Mouse (Mus musculus): ENCODE measurements at regions not wholly inside any gene's neighbourhood (a gene's known extent, or its start where the extent isn't known, plus 50 kb on each side); places are given as distances from the start of the nearest gene placed in this dataset.

- no peak for TF ChIP-seq POLR2A (IDR thresholded peaks at IDR 0.05; ENCODE audit: borderline replicate concordance, extremely low read depth, insufficient read depth, insufficient read length)
- Histone ChIP-seq H3K4me3 (replicated peaks; ENCODE audit: low read length) (no peak overlapping the region), H3K27ac (replicated peaks; ENCODE audit: low read depth, low read length) (no peak overlapping the region), H3K9me3 (ENCODE audit: control insufficient read depth, low read length) (no peaks in the 10 kb centered on the region), H3K36me3 (ENCODE audit: control insufficient read depth, insufficient read depth, low read length) (no peaks in the 10 kb centered on the region), H3K27me3 (ENCODE audit: control insufficient read depth, insufficient read depth, low read length) (no peaks in the 10 kb centered on the region), H3K9ac (ENCODE audit: low read depth, low read length, severe bottlenecking) (no peak overlapping the region), H3K4me2 (replicated peaks; ENCODE audit: low read depth, low read length, severe bottlenecking) (no peak overlapping the region), H3K4me1 (ENCODE audit: control insufficient read depth, insufficient read depth, low read length) (no peaks in the 10 kb centered on the region)
- no peak for ATAC-seq (ENCODE audit: low FRiP score, low read depth)
- no peak for DNase-seq (ENCODE audit: low spot score)
Measured at GRCm38 (mm10) chr8:64473276-64473675, 219.6 kb downstream of the Cpe start.

GRCm38 (mm10) chr8:64472801-64473270 is 220.0 kb downstream of the Cpe start:
- 81% methylated on average over 1 of the region's 1 CpGs for WGBS
- Histone ChIP-seq H3K36me3 (ENCODE audit: control insufficient read depth, insufficient read depth, low read length) (no peaks in the 10 kb centered on the region), H3K27ac (replicated peaks; ENCODE audit: low read depth, low read length) (no peak overlapping the region), H3K4me3 (replicated peaks; ENCODE audit: low read length) (no peak overlapping the region), H3K9me3 (ENCODE audit: control insufficient read depth, low read length) (no peaks in the 10 kb centered on the region), H3K4me1 (ENCODE audit: control insufficient read depth, insufficient read depth, low read length) (no peaks in the 10 kb centered on the region), H3K9ac (ENCODE audit: low read depth, low read length, severe bottlenecking) (no peak overlapping the region), H3K4me2 (replicated peaks; ENCODE audit: low read depth, low read length, severe bottlenecking) (no peak overlapping the region), H3K27me3 (ENCODE audit: control insufficient read depth, insufficient read depth, low read length) (no peaks in the 10 kb centered on the region)
- DNase-seq (ENCODE audit: low spot score): no peak
- ATAC-seq (ENCODE audit: low FRiP score, low read depth): no peak
- no peak for TF ChIP-seq POLR2A (IDR thresholded peaks at IDR 0.05; ENCODE audit: borderline replicate concordance, extremely low read depth, insufficient read depth, insufficient read length)

DNA sequence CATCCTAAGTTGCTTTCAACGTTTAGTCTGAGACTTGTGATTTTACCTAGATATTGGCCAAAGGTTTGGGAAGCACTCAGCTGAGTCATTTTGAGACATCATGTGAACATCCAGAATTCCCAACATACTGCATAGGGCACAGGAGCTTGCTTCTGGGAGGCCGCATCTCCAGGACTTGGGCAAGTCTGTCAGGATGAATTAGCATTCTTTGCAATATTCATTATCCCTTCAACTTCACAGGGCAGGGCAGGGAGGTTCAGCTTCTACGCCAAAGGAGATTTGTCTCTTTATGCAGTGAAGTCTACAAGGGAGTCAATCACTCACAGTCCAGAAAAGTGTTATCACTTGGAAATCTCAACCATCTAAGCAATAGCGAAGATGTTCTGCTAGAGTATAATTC is 231.7 kb downstream of the Cpe start:
- DNase-seq (ENCODE audit: low spot score) (no peak), ATAC-seq (ENCODE audit: low FRiP score, low read depth) (no peak)
- Histone ChIP-seq H3K9me3 (ENCODE audit: control insufficient read depth, low read length) (no peaks in the 10 kb centered on the region), H3K27me3 (ENCODE audit: control insufficient read depth, insufficient read depth, low read length) (no peaks in the 10 kb centered on the region), H3K36me3 (ENCODE audit: control insufficient read depth, insufficient read depth, low read length) (no peaks in the 10 kb centered on the region), H3K9ac (ENCODE audit: low read depth, low read length, severe bottlenecking) (no peak overlapping the region), H3K4me1 (ENCODE audit: control insufficient read depth, insufficient read depth, low read length) (no peaks in the 10 kb centered on the region), H3K4me3 (replicated peaks; ENCODE audit: low read length) (no peak overlapping the region), H3K27ac (replicated peaks; ENCODE audit: low read depth, low read length) (no peak overlapping the region), H3K4me2 (replicated peaks; ENCODE audit: low read depth, low read length, severe bottlenecking) (no peak overlapping the region)
- WGBS: 87% methylated on average over 4 of the region's 4 CpGs
- no peak for TF ChIP-seq POLR2A (IDR thresholded peaks at IDR 0.05; ENCODE audit: borderline replicate concordance, extremely low read depth, insufficient read depth, insufficient read length)

DNA sequence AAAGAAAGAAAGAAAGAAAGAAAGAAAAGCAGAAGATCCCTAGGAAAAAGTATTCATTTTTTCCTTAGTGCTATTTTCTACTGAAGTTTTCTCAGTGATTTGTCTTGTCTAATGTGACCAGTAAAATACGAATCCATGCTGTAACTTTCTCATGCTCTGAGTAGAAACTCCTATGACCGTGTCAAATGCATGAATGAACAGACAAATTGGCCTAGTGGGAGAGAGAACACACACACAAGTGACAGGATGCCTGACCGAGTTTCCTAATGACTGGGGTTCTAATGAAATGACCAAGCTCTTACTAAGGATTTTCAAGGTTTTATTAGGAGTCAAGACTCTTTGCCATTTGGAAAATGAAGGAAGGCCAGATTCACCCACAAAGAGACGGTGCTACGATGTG is 235.9 kb downstream of the Cpe start:
- no peak for TF ChIP-seq POLR2A (IDR thresholded peaks at IDR 0.05; ENCODE audit: borderline replicate concordance, extremely low read depth, insufficient read depth, insufficient read length)
- 71% methylated on average over 5 of the region's 5 CpGs for WGBS
- DNase-seq (ENCODE audit: low spot score) (no peak), ATAC-seq (ENCODE audit: low FRiP score, low read depth) (no peak)
- Histone ChIP-seq H3K4me3 (replicated peaks; ENCODE audit: low read length) (no peak overlapping the region), H3K9ac (ENCODE audit: low read depth, low read length, severe bottlenecking) (no peak overlapping the region), H3K36me3 (ENCODE audit: control insufficient read depth, insufficient read depth, low read length) (no peaks in the 10 kb centered on the region), H3K4me1 (ENCODE audit: control insufficient read depth, insufficient read depth, low read length) (no peaks in the 10 kb centered on the region), H3K27ac (replicated peaks; ENCODE audit: low read depth, low read length) (no peak overlapping the region), H3K27me3 (ENCODE audit: control insufficient read depth, insufficient read depth, low read length) (no peaks in the 10 kb centered on the region), H3K9me3 (ENCODE audit: control insufficient read depth, low read length) (no peaks in the 10 kb centered on the region), H3K4me2 (replicated peaks; ENCODE audit: low read depth, low read length, severe bottlenecking) (no peak overlapping the region)

DNA sequence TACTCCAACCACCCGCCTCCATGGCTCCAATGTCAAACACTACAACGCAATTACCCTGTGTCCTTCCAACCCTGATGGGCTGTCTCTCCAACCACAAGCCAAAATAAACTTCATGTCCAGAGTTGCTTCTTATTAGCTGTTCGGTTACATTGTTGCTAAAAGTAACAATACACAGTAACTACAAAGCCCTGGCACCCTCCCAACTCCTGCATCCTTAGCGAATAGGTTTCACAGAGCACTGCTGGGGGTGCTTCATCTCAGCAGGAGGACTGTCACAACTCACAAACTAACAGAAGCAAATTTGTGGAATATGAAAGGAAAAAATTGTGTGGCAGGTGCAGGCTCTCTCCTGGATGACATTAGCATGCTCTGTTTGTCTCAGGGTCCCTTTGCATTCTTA is 238.1 kb downstream of the Cpe start:
- H3K27ac ChIP-seq (replicated peaks; ENCODE audit: low read depth, low read length): no peak overlapping the region
- DNase-seq (ENCODE audit: low spot score) (no peak), ATAC-seq (ENCODE audit: low FRiP score, low read depth) (no peak)
- no peaks in the 10 kb centered on the region for H3K27me3 ChIP-seq (ENCODE audit: control insufficient read depth, insufficient read depth, low read length)
- no peak for TF ChIP-seq POLR2A (IDR thresholded peaks at IDR 0.05; ENCODE audit: borderline replicate concordance, extremely low read depth, insufficient read depth, insufficient read length)
- H3K4me2 ChIP-seq (replicated peaks; ENCODE audit: low read depth, low read length, severe bottlenecking): no peak overlapping the region
- no peak overlapping the region for H3K9ac ChIP-seq (ENCODE audit: low read depth, low read length, severe bottlenecking)
- H3K36me3 ChIP-seq (ENCODE audit: control insufficient read depth, insufficient read depth, low read length): no peaks in the 10 kb centered on the region
- no peak overlapping the region for H3K4me3 ChIP-seq (replicated peaks; ENCODE audit: low read length)
- H3K9me3 ChIP-seq (ENCODE audit: control insufficient read depth, low read length): no peaks in the 10 kb centered on the region
- no peaks in the 10 kb centered on the region for H3K4me1 ChIP-seq (ENCODE audit: control insufficient read depth, insufficient read depth, low read length)
- 74% methylated on average over 4 of the region's 4 CpGs for WGBS

- Histone ChIP-seq H3K4me2 (replicated peaks; ENCODE audit: low read depth, low read length, severe bottlenecking) (no peak overlapping the region), H3K27me3 (ENCODE audit: control insufficient read depth, insufficient read depth, low read length) (no peaks in the 10 kb centered on the region), H3K36me3 (ENCODE audit: control insufficient read depth, insufficient read depth, low read length) (no peaks in the 10 kb centered on the region), H3K4me1 (ENCODE audit: control insufficient read depth, insufficient read depth, low read length) (no peaks in the 10 kb centered on the region), H3K9ac (ENCODE audit: low read depth, low read length, severe bottlenecking) (no peak overlapping the region), H3K9me3 (ENCODE audit: control insufficient read depth, low read length) (no peaks in the 10 kb centered on the region), H3K27ac (replicated peaks; ENCODE audit: low read depth, low read length) (no peak overlapping the region), H3K4me3 (replicated peaks; ENCODE audit: low read length) (no peak overlapping the region)
- 75% methylated on average over 3 of the region's 3 CpGs for WGBS
- no peak for TF ChIP-seq POLR2A (IDR thresholded peaks at IDR 0.05; ENCODE audit: borderline replicate concordance, extremely low read depth, insufficient read depth, insufficient read length)
- DNase-seq (ENCODE audit: low spot score) (no peak), ATAC-seq (ENCODE audit: low FRiP score, low read depth) (no peak)
Measured at GRCm38 (mm10) chr8:64445366-64445765, 239.3 kb upstream of the Tll1 start.
